Comparison of ENCODE assay signal across 22 mouse cellular contexts in the genomic region with DNA sequence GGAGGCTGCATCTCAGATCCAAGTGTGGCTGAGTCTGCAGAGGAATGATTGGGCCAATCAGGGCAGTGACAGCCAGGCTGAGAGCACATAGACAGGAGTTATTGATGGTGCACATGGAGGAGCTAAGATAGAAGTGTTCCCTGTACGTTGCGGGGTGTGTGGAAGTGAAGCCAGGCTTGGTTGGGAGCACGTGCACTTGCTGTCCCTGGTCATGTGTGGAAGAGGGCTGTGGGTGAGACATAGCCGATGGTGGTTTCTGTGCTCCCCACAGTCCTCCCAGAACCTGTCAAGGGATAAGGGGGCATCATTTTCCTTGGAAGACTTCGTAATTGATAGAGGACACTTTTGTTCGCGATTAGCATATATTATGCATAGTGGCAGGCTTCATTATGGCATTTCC.
"Had no signal": no experiment of that assay in that cellular context is flagged by ENCODE, and none has a peak within 500 bp of the region (broad histone marks: within the 10 kb centered on the region; RNA-seq: fewer than 3 reads in every experiment).

No protein-coding gene starts in this region.

- H3K9ac ChIP-seq: forebrain, postnatal 0 days; heart, embryonic 13.5 days; heart, embryonic 15.5 days; hindbrain, embryonic 14.5 days; kidney, embryonic 15.5 days; limb, embryonic 13.5 days; limb, embryonic 15.5 days; liver, embryonic 12.5 days had no signal

- H3K4me3 ChIP-seq: heart, embryonic 10.5 days; heart, embryonic 13.5 days; heart, embryonic 15.5 days; kidney, embryonic 15.5 days; limb, embryonic 13.5 days; limb, embryonic 15.5 days; liver, embryonic 12.5 days had no signal

- H3K27me3 ChIP-seq: heart, embryonic 13.5 days; heart, embryonic 15.5 days; kidney, embryonic 15.5 days; limb, embryonic 13.5 days; limb, embryonic 15.5 days; liver, embryonic 12.5 days had no signal

- ATAC-seq: forebrain, postnatal 0 days; hindbrain, postnatal 0 days; intestine, embryonic 16.5 days; liver, embryonic 12.5 days had no signal

- DNase-seq: forebrain, postnatal 0 days; heart, adult 18-20 months; heart, postnatal 36 days; kidney, adult 11 months; kidney, adult 2 months; kidney, adult 9 months; kidney, postnatal 14 days; kidney, postnatal 36 days; layer of hippocampus, adult 9-11 months; layer of hippocampus, postnatal 36 days; left cerebral cortex, postnatal 4 days had no signal

- H3K36me3 ChIP-seq: heart, embryonic 15.5 days; kidney, embryonic 15.5 days; limb, embryonic 13.5 days; limb, embryonic 15.5 days; liver, embryonic 12.5 days had no signal

- H3K4me1 ChIP-seq: kidney, embryonic 15.5 days; liver, embryonic 12.5 days had no signal

- H3K4me2 ChIP-seq: heart, embryonic 13.5 days; heart, embryonic 15.5 days; hindbrain, embryonic 14.5 days; kidney, embryonic 15.5 days; limb, embryonic 13.5 days; limb, embryonic 15.5 days; liver, embryonic 12.5 days had no signal

- H3K27ac ChIP-seq: heart, embryonic 10.5 days; heart, embryonic 13.5 days; hindbrain, embryonic 14.5 days; hindbrain, postnatal 0 days; kidney, embryonic 15.5 days; kidney, postnatal 0 days; limb, embryonic 13.5 days; limb, embryonic 15.5 days; liver, embryonic 12.5 days had no signal

- H3K9me3 ChIP-seq: heart, embryonic 10.5 days; heart, embryonic 13.5 days; heart, embryonic 15.5 days; kidney, embryonic 15.5 days; limb, embryonic 13.5 days; limb, embryonic 15.5 days; liver, embryonic 12.5 days had no signal
